Mouse (Mus musculus) thymus, postnatal 4 days (tissue): ENCODE data around the gene Ferd3l.

Experiments used
- DNase-seq: peaks from one replicate; pipeline ENCODE4 v3.0.0; 2021

Gene Ferd3l

DNA sequence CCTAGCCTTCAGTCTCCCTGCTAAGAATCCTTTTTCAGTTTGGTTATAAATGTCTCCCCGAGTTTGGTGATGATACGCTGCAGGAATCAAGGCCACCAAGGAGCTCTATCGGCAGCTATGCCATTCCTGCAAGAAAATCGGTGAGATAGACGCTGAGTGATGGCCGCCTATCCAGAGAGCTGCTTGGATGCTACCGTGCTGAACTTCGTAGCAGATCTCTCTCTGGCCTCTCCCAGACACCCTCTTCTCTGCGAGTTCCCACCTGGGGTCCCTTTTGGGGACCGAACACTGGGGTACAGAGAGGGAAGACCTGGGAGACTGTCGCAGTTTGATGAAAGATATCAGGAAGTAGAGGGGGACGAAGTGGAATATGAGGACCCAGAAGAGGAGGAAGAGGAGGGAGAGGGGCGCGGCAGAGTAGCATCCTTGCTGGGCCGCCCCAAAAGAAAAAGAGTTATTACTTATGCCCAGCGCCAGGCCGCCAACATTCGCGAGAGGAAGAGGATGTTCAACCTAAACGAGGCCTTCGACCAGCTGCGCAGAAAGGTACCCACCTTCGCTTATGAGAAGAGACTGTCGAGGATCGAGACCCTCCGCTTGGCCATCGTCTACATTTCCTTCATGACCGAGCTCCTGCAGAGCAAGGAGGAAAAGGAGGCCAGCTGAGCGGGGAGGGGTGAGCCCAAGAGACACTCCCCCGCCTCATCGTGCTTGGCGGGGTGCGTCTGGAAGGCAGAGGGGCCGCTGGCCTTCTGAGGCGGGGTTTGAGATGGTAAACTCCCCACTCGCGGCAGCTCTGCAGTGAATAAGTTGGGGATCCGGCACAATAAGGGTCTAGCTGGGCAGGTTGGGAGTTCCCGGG lies at the start of gene Ferd3l:
TSS of gene Ferd3l (plus strand) at position 95 of the 862 bp plus-strand sequence.
- DNase-seq = no peak

DNA sequence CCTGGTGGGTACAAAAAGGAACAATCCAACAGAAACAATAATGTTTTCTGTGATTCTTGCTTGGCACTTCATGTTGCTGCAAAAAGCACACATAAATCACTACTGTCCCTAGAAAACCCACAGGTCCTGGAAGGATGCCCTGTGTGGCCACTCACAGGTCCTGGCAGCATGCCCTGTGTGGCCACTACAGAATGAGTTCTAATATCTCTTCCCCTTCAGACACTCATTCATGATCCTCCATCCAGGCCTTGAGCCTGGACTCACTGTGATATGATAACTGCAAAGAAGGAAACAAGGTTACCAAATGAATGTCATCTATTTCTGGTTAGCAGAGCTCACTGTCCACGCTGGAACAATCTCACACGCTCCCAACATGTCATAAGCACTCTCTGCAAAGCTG lies 34.3 kb upstream of the Ferd3l start:
- no peak for DNase-seq

DNA sequence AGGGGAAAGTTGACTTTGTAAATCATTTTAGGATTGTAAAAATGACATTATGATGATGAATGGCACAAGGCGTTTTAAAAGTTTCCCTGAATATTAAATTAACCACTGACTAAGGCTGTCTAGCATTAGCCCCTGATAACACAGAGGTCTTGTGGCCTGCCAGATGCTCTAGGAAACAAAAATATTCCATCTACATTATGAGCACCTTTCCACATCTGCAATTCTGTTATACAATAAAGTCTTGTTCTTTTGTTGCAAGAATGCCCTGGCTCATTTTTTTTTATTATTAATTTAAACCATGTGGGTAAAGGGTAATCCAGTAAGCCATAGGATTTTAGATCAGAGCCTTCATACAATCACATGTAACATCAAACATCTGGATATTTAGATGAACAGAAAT lies 33.6 kb upstream of the Ferd3l start:
- DNase-seq = no peak

DNA sequence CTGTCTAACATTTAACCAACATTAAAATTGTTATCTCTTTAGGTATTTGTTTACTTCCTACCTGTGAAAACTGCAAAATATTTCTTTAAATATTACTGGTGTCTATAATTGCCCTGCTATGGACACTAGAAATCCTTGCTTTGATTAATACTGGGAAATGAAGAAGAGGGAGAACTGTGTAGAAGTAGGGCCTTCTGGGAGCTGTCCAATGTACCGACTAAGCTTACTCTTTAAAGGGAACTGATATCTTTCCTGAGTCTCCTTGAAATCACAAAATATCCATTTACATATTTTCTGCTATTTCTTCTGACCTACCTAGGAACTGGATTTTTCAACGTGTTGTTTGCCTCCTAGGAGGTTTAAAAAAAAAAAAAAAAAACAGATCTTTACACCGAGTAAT lies 1.5 kb upstream of the Ferd3l start:
- DNase-seq = no peak

DNA sequence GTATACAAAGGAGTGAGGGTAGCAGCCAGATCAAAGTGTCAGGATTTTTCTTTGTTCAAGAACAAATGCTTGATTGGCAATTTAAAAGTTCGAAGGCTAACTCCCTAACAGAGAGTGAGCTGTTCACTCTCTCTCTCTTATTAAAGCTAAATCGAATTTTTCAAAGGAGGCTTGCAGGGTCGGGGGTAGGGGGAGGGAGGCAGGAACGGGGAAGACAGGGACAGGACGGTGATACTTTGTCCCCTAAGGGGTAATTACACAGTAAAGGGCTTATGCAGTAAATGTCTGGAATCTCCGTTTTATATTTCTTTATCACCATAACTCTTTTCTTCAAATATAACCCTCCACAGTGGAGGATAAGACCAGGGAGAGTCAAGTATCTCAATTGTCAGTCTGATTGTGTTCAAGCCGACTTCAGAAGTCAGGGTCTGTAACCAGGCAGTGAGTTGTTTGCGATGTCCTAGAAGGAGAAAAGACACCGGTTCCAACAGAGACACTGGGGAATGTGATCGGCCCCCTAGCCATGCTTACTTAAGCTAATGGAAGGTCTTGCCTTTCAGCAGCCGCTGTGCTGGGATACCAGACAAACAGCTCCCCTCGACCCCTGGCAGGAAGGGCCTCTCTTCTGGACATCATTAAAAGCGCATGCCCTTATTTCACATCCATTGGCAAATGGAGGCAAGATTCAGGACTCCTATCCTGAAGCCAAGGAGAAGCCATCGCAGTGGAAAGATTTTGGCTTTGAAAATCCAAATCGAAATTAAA lies 709 bp upstream of the Ferd3l start:
- no peak for DNase-seq

DNA sequence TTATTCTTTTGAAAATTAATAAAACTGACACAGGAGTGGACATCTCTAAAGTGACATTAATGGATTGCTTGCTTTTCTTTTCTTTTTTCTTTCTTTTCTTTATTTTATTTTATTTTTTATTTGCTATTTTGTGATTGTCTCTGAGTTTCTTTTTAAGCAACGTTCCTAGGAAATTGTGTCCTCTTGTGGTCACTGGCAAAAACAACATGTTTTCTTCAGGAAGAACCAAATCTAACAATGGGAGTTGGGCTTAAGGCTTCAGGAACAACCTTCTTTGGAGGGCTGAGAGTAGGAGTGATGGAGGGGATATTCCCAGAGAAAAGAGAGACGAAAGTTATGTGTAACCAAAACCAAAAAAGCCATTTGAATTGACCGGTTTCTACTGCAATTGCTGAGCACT lies 24.6 kb downstream of the Ferd3l start:
- DNase-seq = no peak

DNA sequence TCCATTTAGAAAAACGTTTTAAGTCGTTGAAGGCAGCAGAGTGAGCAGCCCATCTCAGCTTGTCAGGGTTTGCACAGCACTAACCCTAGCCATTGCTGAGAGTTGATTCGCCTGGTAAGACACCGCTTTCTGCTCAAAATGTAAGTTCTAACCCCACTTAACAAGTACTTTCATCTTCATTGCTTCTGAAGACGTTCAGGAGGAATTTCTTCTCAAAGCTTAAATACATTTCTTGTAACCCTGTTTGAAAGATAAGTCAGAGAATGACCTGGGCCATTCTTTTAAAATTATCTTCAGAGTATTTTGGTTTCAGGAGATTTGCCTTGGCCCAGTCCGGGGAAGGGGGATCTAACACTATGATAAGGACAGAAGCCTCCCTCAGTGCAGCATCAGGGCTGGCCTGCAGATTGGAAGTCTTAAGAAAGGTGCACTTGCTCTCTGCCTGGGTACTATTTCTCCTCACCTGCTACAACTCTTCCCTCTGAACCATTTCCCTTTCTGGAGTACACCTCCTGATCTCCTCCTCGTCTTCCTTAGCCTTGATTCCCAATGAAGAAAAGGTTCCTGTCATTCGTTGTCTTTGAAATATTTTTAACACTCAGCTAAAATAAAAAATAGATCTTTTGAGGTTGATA lies 26.8 kb downstream of the Ferd3l start:
- DNase-seq = no peak

DNA sequence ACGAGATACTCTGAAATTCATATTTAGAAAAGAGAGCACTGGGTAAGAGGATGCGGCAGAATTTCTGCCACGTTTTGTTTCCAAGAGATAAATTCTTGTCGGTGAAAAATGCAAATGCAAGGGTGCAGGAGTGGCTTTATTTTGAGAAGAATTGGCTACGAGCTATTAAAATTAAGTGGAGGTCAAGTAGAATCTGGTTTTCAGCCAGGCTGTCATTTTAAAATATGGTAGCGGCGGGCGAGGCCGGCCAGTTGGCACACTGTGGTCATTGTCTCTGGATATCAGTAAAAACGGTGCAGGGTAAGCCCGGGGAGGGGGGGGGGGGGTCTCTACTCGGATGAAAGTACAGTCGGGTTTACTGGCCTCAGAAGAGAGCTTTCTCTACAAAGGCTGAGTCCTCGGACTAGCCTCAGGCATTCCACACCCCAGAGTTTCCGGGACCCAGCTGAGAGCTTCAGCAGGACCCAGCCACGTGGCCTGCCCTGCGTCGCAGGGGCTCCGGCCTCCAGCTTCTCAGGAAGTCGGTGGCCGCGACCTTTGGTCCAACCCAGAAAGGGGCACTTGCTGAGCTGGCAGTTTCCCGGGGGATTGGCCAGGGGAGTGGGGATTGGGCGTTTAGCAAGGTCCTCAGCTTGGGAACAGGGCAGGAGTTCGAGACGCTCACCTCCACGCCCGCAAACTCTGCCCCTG lies 27.5 kb downstream of the Ferd3l start:
- peak; percentile 8 for DNase-seq

DNA sequence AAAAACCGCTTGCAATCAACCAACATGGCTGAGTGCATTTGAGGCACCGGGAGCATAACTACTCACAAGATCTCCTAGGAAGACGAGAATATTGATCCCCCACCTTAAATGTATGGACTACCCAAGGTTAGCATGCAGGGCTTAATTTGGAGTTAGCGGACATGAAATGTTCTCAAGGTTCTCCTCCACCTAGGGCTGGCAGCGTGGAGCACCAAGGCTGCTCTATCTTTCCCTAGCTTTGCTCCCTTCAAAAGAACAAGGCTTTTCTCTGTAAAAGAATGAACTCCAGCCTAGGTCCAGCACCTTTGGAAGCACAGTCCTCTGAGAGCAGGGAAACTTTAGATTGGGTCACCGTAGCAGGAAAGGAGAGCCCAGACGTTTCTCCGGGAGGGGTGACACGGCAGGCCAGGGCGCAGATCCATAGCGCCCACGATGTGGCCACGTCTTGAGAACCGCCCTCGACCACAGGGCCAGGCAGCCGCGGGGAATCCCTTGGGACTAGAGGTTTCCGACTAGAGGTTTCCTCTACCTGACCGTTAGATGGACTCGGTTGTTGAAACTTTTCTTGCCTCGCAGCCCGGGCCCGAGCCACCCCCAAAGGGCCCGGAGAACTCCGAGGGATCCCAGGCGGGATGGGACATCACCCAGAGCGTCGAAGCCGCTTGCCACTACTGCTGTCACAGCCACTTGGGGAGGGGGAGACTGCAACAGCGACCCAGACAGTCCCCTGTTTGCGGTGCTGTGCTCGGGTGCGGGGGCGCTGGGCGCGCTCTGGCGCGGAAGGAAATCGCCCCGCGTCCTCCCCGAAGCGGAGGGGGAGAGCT lies 28.6 kb downstream of the Ferd3l start:
- peak; percentile 6 for DNase-seq

DNA sequence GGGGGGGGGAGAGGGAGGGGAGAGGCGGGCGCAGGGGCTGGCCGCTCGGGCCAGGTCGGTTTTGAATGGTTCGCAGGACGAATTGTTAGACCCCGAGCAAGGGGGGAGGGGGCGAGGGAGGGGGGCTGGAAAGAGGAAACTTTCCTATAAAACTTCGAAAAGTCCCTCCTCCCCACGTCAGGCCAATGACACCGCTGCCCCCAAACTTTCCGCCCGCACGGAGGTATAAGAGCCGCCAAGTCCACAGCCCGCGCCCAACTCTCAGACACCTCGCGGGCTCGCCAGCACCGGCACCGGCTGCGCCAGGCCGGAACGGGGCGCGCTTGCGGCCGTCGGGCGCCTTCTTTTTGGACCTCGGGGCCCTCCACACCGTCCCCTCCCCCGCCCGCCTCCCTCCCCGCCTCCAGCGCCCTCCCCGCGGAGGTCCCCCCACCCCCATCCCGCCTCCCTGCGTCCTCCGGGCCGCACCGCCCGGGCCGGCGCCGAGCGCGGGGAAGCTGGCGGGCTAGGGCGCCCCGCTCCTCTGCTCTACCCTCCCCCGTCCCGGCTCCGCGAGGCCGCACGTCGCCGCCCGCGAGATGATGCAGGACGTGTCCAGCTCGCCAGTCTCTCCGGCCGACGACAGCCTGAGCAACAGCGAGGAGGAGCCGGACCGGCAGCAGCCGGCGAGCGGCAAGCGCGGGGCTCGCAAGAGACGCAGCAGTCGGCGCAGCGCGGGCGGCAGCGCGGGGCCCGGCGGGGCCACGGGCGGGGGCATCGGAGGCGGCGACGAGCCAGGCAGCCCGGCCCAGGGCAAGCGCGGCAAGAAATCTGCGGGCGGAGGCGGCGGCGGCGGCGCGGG lies 29.4 kb downstream of the Ferd3l start, which contains the start of gene Twist1:
TSS of gene Twist1 (plus strand) at position 272 of the 841 bp plus-strand sequence.
- DNase-seq = peak; percentile 43

DNA sequence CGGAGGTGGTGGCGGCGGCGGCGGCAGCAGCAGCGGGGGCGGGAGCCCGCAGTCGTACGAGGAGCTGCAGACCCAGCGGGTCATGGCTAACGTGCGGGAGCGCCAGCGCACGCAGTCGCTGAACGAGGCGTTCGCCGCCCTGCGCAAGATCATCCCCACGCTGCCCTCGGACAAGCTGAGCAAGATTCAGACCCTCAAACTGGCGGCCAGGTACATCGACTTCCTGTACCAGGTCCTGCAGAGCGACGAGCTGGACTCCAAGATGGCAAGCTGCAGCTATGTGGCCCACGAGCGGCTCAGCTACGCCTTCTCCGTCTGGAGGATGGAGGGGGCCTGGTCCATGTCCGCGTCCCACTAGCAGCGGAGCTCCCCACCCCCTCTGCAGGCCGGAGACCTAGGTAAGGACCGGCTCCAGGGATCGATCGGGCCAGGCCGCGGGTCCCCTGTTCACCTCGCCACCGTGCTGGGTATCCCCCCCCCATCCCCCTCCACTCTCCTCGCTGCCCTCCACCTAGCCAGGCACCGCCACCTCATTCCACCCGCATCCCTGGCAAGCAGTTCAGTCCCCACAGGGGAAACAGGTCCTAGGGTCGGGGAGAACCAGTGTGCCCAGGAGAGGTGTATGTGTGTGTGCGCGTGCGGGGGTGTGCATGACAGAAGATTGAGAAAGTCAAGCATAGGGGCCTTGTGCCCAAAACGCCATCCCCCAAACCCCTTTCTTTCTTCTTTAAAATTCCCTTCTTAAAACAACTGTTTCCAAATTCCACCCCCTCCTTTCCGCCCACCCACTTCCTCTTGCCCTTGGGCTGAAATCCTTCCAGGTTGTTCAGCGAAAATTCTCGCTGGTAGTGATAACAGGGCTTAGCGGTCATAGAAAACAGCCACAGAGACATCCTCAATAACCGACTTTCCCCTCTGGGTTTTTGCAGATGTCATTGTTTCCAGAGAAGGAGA lies 30.3 kb downstream of the Ferd3l start:
- DNase-seq = peak; percentile 5

DNA sequence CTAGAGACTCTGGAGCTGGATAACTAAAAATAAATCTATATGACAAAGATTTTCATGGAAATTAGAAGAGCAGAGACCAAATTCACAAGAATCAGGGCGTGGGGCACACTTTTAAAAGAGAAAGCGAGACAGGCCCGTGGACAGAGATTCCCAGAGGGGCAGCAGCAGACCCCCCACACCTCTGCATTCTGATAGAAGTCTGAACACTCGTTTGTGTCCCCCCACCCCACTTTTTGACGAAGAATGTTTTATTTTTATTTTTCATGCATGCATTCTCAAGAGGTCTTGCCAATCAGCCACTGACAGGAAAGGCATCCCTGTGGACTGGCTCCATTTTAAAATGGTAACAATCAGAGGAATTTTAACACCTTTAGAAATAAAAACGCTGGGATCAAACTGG lies 31.0 kb downstream of the Ferd3l start:
- DNase-seq = no peak

DNA sequence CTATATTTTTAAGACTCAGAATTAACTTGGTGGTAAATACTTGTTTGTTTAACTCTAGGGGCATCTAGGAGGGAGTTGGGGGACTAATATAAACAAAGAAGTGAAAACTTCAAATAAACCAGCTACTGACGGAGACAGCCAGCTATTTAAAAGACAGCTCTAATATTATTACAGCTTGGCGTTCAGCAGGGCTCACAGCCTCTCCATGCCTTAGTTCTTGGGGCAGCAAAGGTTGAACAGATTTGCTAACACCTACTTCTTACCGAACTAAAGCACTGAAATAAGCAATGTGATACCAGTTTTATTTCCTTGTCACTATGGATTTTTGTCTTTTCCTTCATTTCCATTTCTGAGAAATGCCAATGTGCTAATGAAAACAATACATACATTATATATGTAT lies 31.6 kb downstream of the Ferd3l start:
- DNase-seq = no peak

DNA sequence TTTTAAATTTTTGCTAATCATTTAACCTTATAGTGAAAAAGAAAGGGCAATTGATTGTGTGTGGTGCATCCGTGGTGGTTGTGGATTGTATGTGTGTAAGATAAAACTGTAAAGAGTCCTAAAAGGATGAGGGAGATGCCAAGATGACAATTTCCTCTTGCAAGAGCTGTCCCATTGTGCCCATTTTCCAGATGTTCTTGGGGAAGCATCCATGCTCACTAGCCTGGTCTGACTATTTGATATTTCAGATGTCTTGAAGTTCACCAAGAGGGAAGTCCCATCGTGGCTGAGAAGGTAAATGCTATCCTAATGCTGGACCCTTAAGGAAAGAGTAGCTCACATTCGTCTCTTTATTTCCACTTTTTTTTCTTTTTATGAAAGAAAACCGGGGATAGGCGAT lies 32.8 kb downstream of the Ferd3l start:
- no peak for DNase-seq

DNA sequence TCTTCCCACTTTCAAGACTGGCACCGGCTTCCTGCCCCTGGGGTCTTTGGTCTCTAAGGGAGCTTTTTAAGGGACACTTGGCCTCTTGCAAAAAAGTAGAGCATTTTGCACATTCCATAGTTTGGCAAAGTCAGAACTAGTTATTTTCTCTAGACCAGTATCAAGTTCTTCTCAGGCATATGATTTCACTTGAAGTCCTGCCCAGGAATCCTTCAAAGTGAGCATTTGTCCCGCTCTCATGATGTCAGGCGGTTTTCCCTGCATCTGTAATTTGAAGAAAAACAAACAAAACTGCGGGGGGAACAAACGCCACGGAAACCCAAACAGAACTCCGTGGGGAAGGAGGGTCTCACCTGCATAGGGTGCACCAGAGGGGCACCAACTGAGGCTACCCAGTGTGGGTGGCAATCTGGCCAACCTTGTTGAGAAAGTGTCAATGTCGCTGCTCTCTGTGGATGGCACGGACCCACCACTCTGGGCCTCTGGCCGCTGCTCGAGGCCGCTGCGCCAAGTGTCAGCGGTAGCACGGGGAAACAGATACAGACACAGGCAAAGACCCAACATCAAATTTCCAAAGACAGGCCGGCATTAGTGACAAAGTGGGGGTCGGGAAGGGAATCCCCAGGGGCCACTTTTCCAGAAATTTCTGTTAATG lies 34.0 kb downstream of the Ferd3l start:
- DNase-seq = no peak

DNA sequence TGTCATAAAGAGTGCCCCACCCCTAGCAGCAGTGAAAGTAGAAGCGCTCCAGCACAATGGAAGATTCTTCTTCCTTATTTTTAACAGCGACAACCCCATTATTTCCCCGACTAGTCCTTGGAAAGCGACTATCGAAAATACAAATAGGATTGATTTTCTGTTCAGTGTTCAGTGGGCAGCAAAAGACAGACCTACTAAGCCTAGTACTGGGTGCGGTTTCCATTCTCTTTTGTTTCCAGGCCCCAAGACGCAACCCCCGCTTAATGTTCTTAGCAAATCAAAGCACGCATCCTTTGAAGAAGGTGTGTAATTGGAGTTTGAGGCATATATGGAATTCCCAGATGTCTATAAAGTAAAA lies 34.5 kb downstream of the Ferd3l start:
- no peak for DNase-seq

DNA sequence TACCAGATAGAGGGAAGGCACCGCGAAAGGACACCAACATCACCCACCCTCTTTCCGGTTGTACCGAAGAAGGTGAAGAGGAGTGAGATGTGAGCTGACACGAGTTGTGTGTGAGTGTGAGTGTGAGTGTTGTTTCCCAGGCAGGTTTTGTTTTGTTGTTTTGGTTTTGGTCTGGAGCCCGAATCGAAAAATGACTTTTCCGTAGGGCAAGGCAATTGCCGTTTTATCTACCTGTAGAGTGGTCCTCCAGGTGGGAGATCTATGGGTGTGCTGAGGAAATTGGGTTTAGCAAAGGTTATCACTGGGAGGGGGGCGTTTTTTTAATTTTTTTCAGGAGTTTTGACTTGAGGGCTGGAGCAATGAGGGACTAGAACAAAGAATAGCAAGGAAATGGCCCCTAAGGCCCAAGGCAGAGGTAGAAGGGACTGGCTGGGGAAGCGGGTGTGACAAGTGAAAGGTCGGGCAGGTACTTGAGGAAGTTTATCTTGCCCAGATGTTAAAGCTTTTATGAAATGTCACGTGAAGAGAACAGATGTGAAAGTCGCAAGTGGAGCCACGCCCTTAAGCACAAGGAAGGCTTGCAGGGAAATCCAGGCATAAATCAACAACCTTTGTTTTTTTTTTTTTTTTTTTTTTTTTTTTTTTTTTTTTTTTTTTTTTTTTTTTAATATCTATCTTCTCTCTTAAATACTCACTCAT lies 35.6 kb downstream of the Ferd3l start:
- DNase-seq = no peak

DNA sequence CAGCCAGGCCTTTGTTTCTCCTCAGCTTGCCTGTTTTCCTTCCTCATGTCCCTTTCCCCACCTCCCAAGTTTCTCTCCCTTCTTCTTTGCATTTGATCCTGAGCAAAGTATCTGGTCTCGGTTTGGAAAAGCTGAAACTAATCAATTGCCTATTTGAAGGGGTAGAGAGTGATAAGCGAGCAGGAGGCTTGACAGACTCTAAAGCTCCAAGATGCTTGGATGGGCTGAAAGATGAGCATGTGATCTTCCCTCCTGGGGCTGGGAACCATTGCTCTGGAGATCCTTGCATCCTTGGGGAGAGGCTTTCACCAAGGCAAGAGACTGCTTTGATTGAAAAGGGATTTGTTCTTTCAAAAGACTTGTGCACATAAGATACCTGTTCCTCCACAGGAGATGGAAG lies 36.2 kb downstream of the Ferd3l start:
- DNase-seq = no peak
